Mouse (Mus musculus): ENCODE measurements at regions not wholly inside any gene's neighbourhood (a gene's known extent, or its start where the extent isn't known, plus 50 kb on each side); places are given as distances from the start of the nearest gene placed in this dataset.

- DNase-seq (ENCODE audit: low read depth, low spot score) = peak; percentile 13
- TF ChIP-seq CTCF (IDR thresholded peaks at IDR 0.05 in 2 of 3, conservative IDR thresholded peaks at IDR 0.05 in 1 of 3; ENCODE audit: control insufficient read depth in 1 of 3, insufficient read depth in 1 of 3, low read depth in 2 of 3, low read length in 3 of 3, poor library complexity in 1 of 3, severe bottlenecking in 1 of 3) (peak; percentile 4 to 61 (median 21); a peak in 3 of 6 replicates), MAZ (IDR thresholded peaks at IDR 0.05; ENCODE audit: low read depth, low read length) (no peak)
- H3K4me3 ChIP-seq (ENCODE audit: control insufficient read depth in 1 of 2, insufficient read depth in 1 of 2, low read depth in 2 of 2, low read length in 2 of 2) = no peak overlapping the region
- no peak overlapping the region for H3K9ac ChIP-seq (ENCODE audit: control insufficient read depth, low read depth, low read length, poor library complexity, severe bottlenecking)
- no peaks in the 10 kb centered on the region for H3K4me1 ChIP-seq (ENCODE audit: control insufficient read depth in 1 of 2, insufficient read depth in 2 of 2, low read length in 2 of 2)
- no peak overlapping the region for H3K27ac ChIP-seq (ENCODE audit: control insufficient read depth, low read depth, low read length)
- H3K79me2 ChIP-seq (ENCODE audit: control insufficient read depth, insufficient read depth, low read length, poor library complexity) = no peaks in the 10 kb centered on the region
- no peaks in the 10 kb centered on the region for H3K27me3 ChIP-seq (ENCODE audit: control insufficient read depth in 1 of 2, insufficient read depth in 2 of 2, low read length in 2 of 2)
- H3K36me3 ChIP-seq (ENCODE audit: control insufficient read depth in 1 of 2, insufficient read depth in 2 of 2, low read length in 2 of 2) = no peaks in the 10 kb centered on the region
- no peaks in the 10 kb centered on the region for H3K9me3 ChIP-seq (replicated peaks; ENCODE audit: insufficient read depth, low read length)
Measured at GRCm38 (mm10) chr12:98342158-98342557, 73.7 kb downstream of the Gpr65 start.

GRCm38 (mm10) chr12:98343653-98344052 is 75.2 kb downstream of the Gpr65 start:
- no peak for DNase-seq (ENCODE audit: low read depth, low spot score)
- no peaks in the 10 kb centered on the region for H3K9me3 ChIP-seq (replicated peaks; ENCODE audit: insufficient read depth, low read length)
- H3K27ac ChIP-seq (ENCODE audit: control insufficient read depth, low read depth, low read length) = no peak overlapping the region
- H3K4me3 ChIP-seq (ENCODE audit: control insufficient read depth in 1 of 2, insufficient read depth in 1 of 2, low read depth in 2 of 2, low read length in 2 of 2) = no peak overlapping the region
- no peaks in the 10 kb centered on the region for H3K4me1 ChIP-seq (ENCODE audit: control insufficient read depth in 1 of 2, insufficient read depth in 2 of 2, low read length in 2 of 2)
- no peaks in the 10 kb centered on the region for H3K27me3 ChIP-seq (ENCODE audit: control insufficient read depth in 1 of 2, insufficient read depth in 2 of 2, low read length in 2 of 2)
- no peak overlapping the region for H3K9ac ChIP-seq (ENCODE audit: control insufficient read depth, low read depth, low read length, poor library complexity, severe bottlenecking)
- H3K36me3 ChIP-seq (ENCODE audit: control insufficient read depth in 1 of 2, insufficient read depth in 2 of 2, low read length in 2 of 2) = no peaks in the 10 kb centered on the region
- TF ChIP-seq MEF2A (IDR thresholded peaks at IDR 0.05; ENCODE audit: extremely low read depth, insufficient replicate concordance, low read depth, low read length, poor library complexity, severe bottlenecking) = no peak
- no peak for TF ChIP-seq JUND (IDR thresholded peaks at IDR 0.05; ENCODE audit: low read depth, low read length)
- TF ChIP-seq POLR2AphosphoS2 (IDR thresholded peaks at IDR 0.05; ENCODE audit: low read length) = no peak
- TF ChIP-seq ELF1 (IDR thresholded peaks at IDR 0.05; ENCODE audit: low read depth, low read length) = no peak
- no peak for TF ChIP-seq KAT2A (conservative IDR thresholded peaks at IDR 0.05; ENCODE audit: low read depth, low read length)
- no peak for TF ChIP-seq MAFK (IDR thresholded peaks at IDR 0.05; ENCODE audit: borderline replicate concordance, low read depth, low read length)
- no peak for TF ChIP-seq CTCF (IDR thresholded peaks at IDR 0.05 in 2 of 3, conservative IDR thresholded peaks at IDR 0.05 in 1 of 3; ENCODE audit: control insufficient read depth in 1 of 3, insufficient read depth in 1 of 3, low read depth in 2 of 3, low read length in 3 of 3, poor library complexity in 1 of 3, severe bottlenecking in 1 of 3)
- no peak for TF ChIP-seq E2F4 (IDR thresholded peaks at IDR 0.05; ENCODE audit: borderline replicate concordance, low read depth, low read length)
- TF ChIP-seq GATA1 (IDR thresholded peaks at IDR 0.05; ENCODE audit: low read depth, low read length) = no peak
- TF ChIP-seq CHD1 (IDR thresholded peaks at IDR 0.05; ENCODE audit: low read depth, low read length) = no peak
- no peak for TF ChIP-seq NRF1 (IDR thresholded peaks at IDR 0.05; ENCODE audit: insufficient read depth, low read depth, low read length, poor library complexity, severe bottlenecking)
- no peak for TF ChIP-seq ZC3H11A (IDR thresholded peaks at IDR 0.05; ENCODE audit: low read depth, low read length)
- TF ChIP-seq MYC (IDR thresholded peaks at IDR 0.05; ENCODE audit: low read depth, low read length) = no peak
- no peak for TF ChIP-seq TBP (IDR thresholded peaks at IDR 0.05; ENCODE audit: low read depth, low read length)
- no peak for TF ChIP-seq TCF12 (IDR thresholded peaks at IDR 0.05; ENCODE audit: low read depth, low read length)
- TF ChIP-seq POLR2A (IDR thresholded peaks at IDR 0.05; ENCODE audit: control insufficient read depth in 1 of 2, insufficient read depth in 1 of 2, low read depth in 1 of 2, low read length in 2 of 2, poor library complexity in 1 of 2) = no peak
- no peaks in the 10 kb centered on the region for H3K79me2 ChIP-seq (ENCODE audit: control insufficient read depth, insufficient read depth, low read length, poor library complexity)
